Mouse (Mus musculus): ENCODE data around the gene Slc30a7. TPM values are rescaled to one million over a fixed set of nuclear protein-coding genes. Genes with fewer than 3 reads are reported as not detected.

Gene Slc30a7
- total RNA-seq (2017): 39.8 and 81.2 TPM in 2 replicates

DNA sequence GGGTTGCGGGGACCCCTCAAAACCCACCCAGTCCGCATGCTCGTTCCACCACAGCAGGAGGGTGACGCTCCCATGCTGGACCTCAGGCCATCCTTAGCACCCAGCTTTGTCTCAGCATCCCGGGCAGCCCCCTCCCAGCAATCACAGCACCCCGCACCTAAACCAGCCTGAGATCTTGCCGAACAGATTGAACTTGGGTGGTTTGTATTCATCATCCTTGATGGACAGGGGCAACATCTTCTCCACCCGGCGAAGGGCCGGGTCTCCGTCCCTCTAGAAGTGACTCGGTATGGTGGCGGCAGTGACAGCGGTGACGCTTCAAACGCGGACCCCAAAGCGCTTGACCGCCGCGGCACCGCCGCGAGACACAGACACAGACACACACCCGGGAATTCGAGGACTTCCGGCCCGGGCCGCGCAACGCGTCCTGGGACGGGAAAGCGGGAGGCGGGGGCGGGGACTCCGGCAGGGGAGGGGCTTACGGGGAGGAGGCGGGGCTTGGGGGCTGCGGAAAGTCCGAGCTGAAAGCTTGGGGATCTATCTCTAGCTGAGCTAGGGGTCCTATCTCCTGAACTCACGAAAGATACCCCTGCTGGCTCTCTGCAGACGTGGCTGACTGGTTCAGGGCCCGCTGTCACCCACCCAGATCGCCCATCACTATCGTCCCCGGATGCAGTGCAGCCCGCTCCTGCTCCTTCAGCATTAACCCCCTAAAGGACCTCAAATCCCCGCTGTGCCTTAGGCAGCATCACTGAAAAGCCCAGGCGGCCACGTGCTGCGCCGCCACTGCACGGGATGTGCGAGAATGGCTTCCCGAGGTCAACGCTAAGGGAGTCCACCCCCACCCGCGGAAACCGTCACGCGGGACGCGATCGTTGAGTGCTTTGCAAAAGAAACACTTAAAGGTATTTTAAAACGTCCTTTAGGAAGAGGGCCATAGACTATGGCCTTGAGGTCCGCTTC, at the start of gene Slc30a7, which contains the start of gene Extl2:
Gene Slc30a7, minus strand, starts transcription at position 429 of the 963 bp plus-strand sequence.
Gene Extl2, plus strand, starts transcription at position 485 of the 963 bp plus-strand sequence.
- ATAC-seq (replicated peaks; ENCODE audit: low read depth, poor library complexity, severe bottlenecking): peak; percentile 60

GRCm38 (mm10) chr3:116047034-116047433, 39.8 kb upstream of the Slc30a7 start:
- ATAC-seq (replicated peaks; ENCODE audit: low read depth, poor library complexity, severe bottlenecking): no peak

DNA sequence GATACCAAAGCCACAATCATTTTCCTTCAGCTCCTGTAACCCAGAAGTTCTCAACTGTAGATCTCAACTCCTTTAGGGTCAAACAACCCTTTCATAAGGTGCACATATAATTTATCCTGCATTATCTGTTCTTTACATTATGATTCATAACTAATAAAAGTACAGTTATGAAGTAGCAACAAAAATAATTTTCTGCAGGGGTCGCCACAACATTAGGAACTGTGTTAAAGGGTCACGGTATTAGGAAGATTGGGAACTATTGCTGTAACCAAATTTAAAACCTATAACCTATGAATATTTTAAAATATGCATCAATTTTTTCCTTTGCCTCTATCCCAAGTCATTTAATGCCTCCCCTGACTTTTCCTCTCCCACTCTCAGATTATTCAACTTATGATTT, 38.8 kb upstream of the Slc30a7 start:
- ATAC-seq (replicated peaks; ENCODE audit: low read depth, poor library complexity, severe bottlenecking): no peak

DNA sequence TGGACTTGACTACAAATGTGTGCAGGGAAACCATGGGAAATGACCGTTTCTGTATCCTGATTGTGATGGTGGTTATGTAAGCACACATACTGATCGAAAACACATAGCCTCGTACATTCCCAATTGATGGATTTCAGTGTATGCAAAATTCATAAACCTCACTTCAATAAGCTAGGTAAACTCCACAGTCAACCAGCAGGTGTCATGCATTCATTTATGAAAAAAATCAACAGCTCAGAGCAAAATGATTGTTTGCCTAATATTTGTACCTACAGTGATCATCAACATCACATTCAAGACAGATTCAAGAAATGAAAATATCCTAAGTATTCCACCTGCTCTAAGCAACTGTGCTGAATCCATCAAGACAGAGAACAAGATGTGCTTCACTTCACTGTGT, 33.6 kb upstream of the Slc30a7 start:
- ATAC-seq (replicated peaks; ENCODE audit: low read depth, poor library complexity, severe bottlenecking): no peak

GRCm38 (mm10) chr3:116033871-116034222, 26.6 kb upstream of the Slc30a7 start:
- ATAC-seq (replicated peaks; ENCODE audit: low read depth, poor library complexity, severe bottlenecking): peak; percentile 62

DNA sequence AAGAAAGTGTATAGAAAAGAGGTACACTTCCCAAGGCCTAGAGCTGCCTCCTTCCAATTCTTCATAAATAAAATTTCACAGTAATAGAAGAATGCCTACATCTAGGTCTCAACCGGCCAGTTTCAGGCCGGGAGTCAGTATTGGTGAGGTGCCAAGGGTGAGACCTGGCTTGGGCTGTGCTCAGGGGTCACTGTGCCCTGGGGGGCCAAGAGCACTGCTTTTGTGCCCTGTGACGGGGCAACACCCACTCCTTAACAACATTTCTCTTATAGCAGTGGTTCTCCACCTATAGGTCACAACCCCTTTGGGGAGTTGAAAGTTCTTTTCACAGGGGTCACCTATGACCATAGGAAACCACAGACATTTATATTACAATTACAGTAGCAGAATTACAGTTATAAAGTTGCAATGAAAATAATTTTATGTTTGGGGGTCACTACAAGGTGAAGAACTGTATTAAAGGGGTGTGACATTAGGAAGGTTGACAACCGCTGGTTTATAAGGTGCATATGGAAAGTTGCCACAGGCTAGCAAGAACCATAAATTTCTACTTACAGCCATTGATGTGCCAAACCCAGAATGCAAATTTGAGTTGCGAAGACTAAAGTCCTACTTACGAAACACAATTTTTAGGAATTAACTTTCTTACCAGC, 26.1 kb upstream of the Slc30a7 start:
- ATAC-seq (replicated peaks; ENCODE audit: low read depth, poor library complexity, severe bottlenecking): no peak

GRCm38 (mm10) chr3:116030152-116030788, 23.1 kb upstream of the Slc30a7 start:
- peak; percentile 66 for ATAC-seq (replicated peaks; ENCODE audit: low read depth, poor library complexity, severe bottlenecking)

GRCm38 (mm10) chr3:116026996-116027395, 19.8 kb upstream of the Slc30a7 start:
- no peak for ATAC-seq (replicated peaks; ENCODE audit: low read depth, poor library complexity, severe bottlenecking)

DNA sequence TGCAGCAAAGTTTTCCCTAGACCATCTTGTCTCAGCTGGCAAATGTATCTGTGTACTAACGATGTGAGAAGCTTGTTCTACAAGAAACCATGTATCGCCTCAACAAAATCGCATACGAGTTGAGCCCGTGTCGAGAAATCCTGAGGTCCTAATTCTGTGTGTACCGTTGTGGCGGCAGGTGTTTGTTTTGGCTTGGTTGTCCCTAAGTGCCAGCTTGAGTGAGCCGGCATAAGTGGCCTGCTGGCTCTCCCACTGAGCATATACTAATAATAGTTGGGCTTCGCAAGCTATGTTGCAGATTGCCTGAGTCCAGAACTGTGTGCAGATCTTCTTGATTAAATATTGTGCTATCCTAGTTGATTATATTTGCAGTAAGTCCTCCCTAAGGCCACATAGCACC, 18.5 kb upstream of the Slc30a7 start:
- ATAC-seq (replicated peaks; ENCODE audit: low read depth, poor library complexity, severe bottlenecking): no peak

GRCm38 (mm10) chr3:116024669-116025068, 17.5 kb upstream of the Slc30a7 start:
- ATAC-seq (replicated peaks; ENCODE audit: low read depth, poor library complexity, severe bottlenecking): no peak

DNA sequence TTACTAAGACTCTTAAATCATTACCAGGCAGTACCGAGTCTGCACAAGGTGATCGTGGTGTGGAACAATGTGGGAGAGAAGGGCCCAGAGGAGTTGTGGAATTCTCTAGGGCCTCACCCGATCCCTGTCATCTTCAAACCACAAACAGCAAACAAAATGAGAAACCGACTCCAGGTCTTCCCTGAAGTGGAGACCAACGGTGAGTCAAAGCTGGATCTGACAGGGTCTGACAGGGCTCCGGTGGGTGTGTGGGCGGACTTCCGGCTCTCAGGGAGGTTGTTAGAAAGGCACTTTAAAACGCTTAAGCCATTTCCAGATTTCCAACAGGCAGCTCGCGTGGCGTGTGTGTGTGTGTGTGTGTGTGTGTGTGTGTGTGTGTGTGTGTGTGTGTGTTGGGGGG, 17.0 kb upstream of the Slc30a7 start:
- no peak for ATAC-seq (replicated peaks; ENCODE audit: low read depth, poor library complexity, severe bottlenecking)

GRCm38 (mm10) chr3:116019136-116019535, 11.9 kb upstream of the Slc30a7 start:
- no peak for ATAC-seq (replicated peaks; ENCODE audit: low read depth, poor library complexity, severe bottlenecking)

DNA sequence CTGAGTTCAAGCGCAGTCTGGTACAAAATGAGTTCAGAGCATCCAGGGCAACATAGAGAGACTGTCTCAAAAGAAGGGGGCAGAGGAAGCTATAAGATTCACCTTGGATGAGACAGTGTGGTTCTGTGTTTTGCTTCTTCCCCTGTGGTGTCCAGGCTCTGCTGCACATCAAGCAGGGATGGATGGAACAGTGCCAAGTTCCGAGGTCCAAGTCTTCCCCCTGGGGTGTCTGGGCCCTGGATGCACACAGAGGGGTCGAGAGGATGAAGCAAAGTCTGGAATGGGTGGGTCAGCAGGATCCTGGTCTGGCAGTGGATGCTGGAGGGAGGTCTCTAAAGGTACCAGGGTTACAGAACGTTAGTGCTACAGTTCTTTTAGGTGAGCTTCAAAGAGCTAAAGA, 11.4 kb upstream of the Slc30a7 start:
- no peak for ATAC-seq (replicated peaks; ENCODE audit: low read depth, poor library complexity, severe bottlenecking)

- ATAC-seq (replicated peaks; ENCODE audit: low read depth, poor library complexity, severe bottlenecking): no peak
Measured at GRCm38 (mm10) chr3:116016116-116016515, 8.9 kb upstream of the Slc30a7 start.

DNA sequence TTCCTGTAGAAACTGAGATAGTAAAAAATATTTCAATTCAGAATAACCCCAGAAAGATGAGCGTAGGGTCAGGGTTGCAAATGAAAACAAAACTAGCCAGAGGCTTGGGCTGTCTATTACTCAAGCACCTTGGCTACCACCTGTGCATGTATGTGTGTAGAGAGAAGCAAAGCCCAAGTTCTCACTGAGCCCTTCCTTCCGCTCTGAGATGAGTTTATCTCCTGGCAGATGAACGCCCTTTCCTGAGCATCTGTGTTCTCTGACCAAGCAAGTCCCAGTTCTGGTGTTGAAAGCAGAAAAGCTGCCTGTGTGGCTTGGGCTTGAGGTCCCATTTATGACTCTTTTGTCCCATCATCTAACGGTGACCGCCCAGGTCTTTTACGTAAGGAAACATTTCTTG, 7.7 kb upstream of the Slc30a7 start:
- no peak for ATAC-seq (replicated peaks; ENCODE audit: low read depth, poor library complexity, severe bottlenecking)

- ATAC-seq (replicated peaks; ENCODE audit: low read depth, poor library complexity, severe bottlenecking): no peak
Measured at GRCm38 (mm10) chr3:116009622-116010344, 2.6 kb upstream of the Slc30a7 start.

DNA sequence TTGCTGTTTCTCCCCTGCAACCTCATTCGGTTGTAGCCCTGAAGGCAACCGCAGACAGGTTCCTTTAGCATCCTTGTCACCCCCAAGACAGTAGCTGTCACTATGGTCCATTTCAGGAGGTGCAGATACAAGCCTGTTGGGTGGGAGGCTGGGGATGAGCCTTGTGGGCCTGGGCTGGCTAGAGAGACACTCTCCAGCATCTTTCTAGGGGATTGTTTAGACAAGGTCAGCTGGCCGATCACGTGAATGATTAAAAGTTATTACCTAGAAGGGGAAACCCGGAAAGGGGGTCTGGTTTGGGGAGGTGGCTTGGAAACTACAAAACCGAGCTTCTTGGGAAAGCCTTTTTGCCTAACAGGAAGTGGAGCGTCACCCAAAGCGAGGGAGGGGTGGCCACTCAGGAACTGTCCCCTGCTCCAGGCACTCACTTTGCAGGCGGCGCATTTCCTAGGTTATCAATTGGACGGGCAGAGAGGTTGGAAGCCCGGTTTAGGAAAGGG, 785 bp upstream of the Slc30a7 start:
- ATAC-seq (replicated peaks; ENCODE audit: low read depth, poor library complexity, severe bottlenecking): peak; percentile 60

DNA sequence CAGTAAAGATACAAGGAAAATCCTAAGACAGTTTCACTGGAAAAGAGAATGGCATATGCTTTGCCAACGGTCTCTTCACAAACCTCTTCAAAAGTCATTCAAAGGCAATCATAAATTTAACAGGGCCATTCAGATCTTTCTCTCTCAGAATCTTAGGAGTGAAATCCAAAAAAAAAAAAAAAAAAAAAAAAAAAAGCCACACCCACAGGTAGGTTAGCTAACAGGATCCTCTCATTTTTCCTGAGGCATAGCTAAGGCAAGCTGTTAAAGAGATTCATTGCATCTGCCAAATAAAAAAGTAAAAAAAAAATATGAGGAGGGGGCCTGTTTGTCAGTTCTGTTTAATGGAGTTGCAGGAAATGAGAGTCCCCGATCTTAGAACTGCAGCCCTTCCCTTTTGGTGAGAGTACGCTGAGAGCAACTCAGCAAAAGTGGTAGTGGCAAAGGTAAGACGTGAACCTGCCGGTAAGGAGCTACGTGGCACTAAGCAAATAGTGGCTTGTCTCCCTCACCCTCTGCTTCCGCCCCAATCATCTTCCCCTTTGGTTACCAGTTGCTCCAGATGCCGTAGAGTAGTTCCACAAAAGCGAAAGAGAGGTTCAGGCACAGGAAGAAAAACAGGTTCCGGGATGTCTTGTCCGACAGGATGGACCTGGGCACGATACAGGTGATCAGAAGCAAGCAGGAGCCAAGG, 775 bp downstream of the Slc30a7 start:
- peak; percentile 70 for ATAC-seq (replicated peaks; ENCODE audit: low read depth, poor library complexity, severe bottlenecking)

- no peak for ATAC-seq (replicated peaks; ENCODE audit: low read depth, poor library complexity, severe bottlenecking)
Measured at GRCm38 (mm10) chr3:115996929-115997328, 10.3 kb downstream of the Slc30a7 start.

Data from common myeloid progenitor, adult 5-6 weeks (primary cell).